Mouse (Mus musculus) ovary, postnatal 10 days (tissue): ENCODE results near the gene Tbc1d1.

ENCODE experiments used
- DNase-seq: peaks from one replicate; pipeline ENCODE4 v3.0.0; 2022; ENCODE audit warnings: low spot score

The Tbc1d1 gene

GRCm38 (mm10) chr5:64238894-64239652, 83.0 kb downstream of the Tbc1d1 start:
- no peak for DNase-seq

GRCm38 (mm10) chr5:64240941-64241682, 85.0 kb downstream of the Tbc1d1 start:
- no peak for DNase-seq

GRCm38 (mm10) chr5:64241867-64242266, 85.8 kb downstream of the Tbc1d1 start:
- DNase-seq, result no peak

DNA sequence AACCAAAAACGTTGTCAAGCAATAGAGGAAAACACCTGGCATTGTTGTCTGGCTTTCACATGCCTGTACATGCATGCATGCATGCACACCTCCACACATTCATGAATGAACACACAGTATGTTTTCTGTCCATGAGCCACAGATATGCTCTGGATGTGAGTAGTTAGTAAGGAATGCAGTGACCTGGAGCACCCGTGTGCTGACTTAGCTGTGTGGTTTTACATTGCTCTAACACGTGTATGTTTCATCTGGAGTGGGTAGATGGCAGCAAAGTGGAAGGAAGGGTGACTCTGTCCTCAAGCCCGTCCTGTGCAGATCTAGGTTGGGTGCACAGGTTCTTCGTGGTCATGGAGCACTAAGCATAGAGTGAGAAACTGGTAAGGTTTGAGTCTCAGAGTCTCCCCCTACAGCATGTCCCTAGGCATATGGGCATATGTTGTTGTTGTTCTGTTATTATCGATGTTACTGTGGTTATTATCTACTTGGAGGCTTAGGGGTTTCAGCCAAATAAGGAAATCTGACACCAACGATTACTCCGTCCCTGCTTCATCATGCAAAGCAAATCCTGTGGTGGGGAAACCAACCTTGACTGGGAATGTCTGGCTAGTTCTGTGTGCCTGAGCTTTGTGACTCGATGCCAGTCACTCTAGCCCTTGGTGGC, 86.8 kb downstream of the Tbc1d1 start:
- no peak for DNase-seq

DNA sequence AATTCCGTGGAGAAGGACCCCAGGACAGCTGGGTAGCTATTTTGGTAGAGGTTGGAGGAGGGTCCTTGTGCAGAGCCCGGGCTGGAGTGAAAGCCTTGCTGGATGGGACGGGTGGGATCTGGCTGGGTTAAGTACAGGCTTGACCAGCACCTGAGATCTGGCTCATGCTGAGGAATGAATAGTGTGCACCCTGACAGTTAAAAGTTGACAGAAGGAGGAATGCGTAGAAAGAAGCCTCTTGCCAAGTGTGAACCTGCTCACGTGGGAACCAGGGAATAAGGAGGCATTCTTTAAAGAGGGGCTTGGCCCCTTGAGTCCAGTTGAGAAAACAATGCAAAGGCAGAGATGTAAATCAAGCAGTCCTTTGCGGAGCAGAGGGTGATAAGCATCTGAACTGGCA, 87.6 kb downstream of the Tbc1d1 start:
- DNase-seq, result no peak

- no peak for DNase-seq
These were observed 88.2 kb downstream of the Tbc1d1 start for GRCm38 (mm10) chr5:64244283-64244682.

GRCm38 (mm10) chr5:64244745-64245144, 88.6 kb downstream of the Tbc1d1 start:
- no peak for DNase-seq

DNA sequence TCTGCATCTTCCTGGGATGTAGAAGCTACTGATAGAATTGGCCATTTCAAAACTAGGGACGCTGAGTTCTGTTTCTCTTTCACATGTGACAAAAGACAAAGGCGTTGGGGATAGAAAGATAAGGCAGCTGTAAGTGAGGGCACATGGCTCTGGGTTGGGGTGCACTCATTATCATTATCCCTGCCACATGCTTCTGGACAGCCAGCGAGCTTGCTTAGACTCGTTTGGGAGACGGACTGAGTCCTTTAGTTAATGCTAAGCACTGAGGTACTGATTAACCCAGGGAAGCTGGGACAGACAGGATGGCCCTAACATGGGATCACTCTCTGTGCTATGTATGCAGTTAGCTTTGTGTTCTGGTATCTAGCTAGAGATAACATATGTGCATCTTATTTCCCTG, 95.3 kb downstream of the Tbc1d1 start:
- no peak for DNase-seq

DNA sequence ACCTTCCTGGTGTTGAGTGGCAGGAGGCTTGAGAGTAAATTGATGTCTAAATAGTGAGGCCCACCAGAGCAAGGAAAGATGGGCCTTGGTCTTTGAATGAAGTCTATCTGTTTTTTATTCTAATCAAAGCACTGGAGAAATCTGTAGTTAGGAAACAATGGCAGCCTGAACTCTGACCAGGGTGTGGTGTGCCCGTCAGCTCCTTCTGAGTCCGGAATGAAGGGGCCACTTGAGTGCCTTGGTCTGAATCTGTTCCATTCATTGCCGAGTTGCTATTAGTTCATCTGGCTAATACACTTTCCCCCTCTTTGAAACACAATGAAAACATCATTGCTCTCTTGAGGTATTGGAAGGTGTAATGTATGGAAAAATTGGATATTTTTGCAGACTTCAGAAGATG, 98.2 kb downstream of the Tbc1d1 start:
- no peak for DNase-seq

DNA sequence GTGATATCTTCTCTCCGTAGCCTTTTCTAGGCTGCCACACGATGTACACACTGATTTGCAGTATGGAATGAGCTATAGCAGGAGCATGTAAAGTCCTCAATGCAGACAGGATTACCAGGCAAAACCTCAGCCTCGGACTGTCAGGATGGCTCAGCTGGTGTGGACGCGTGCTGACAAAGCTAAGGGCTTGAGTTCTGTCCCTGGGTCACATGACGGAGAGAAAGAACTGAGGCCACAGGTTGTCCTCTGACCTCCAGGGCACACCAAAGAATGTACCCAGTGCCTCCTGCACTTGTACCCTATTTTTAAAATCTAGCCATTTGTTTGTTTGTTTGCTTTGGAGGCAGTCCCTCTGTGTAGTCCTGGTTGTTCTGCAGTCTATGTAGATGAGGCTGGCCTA, 98.9 kb downstream of the Tbc1d1 start:
- DNase-seq, result no peak

GRCm38 (mm10) chr5:64263348-64263747, 107.2 kb downstream of the Tbc1d1 start:
- DNase-seq, result no peak

- no peak for DNase-seq
These were observed 107.9 kb downstream of the Tbc1d1 start for GRCm38 (mm10) chr5:64263898-64264478.

DNA sequence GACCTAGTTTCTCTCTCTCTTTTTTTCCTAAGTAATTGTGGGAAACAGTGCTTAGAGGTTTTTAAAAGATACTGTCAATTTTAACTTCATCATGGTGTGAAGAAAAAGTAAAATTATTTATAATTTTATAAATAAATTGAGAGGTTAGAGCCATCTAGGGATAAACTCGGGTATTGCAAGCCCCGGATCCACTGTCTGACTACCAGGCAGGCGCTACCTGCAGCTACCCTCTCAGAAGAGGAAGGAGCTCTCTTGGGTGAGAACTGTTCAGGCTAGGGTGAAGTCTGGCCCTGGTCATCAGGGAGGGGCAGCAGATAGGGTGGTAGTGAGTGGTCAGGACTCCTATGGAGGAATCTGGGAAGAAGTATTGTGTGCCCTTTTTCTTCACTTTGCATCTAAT, 109.0 kb downstream of the Tbc1d1 start:
- no peak for DNase-seq

DNA sequence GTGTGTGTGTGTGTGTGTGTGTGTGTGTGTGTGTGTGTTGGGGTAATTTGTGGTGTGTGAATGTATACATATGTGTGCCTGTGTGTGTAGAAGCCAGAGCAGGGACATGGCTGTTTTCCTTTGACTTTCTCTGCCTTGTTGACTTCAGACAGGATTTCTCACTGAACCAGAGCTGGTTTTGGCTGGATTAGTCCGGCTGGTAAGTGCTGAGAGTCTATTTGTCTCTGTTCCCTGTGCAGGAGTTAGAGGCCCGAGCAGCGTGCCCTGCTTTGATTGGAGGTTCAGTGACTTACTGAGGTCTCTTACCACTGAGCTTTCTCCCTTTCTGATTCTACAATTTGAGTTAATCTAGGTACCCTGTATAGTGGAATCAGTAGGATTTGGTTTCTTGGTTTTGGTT, 109.8 kb downstream of the Tbc1d1 start:
- DNase-seq, result no peak

DNA sequence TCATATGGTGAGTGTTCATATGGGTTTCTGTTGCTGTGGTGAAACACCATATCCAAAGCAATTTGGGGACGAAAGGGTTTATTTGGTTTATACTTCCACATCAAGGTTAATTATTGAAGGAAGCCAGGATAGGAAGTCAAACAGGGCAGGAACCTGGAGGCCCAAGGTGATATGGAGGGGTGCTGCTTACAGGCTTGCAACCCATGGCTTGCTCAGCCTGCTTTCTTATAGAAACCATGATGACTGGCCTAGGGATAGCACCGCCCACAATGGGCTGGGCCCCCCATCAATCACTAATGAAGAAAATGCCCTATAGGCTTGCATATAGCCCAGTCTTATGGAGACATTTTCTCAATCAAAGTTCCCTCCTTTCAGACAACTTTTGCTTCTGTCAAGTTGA, 110.4 kb downstream of the Tbc1d1 start:
- no peak for DNase-seq

- no peak for DNase-seq
These were observed 111.2 kb downstream of the Tbc1d1 start for GRCm38 (mm10) chr5:64267279-64267678.

DNA sequence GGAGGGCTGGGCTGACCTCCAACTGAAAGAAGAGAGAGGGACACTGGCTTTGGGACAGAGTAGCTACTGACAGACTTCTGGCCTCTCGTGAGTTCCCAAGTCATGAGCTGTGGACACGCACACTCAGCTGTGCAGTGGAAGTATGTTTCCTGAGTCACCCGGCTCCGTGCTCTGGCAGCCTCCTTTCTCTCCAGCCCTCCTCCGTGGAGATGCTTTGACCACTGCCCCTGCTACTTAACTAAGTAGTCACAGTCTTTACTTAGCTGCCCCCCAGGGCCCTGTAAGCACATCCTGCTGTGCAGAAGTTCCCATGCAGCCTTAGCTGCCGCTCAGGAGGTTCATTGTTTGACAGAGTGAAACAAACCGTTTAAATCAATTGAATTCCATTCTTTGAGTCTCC, 113.6 kb downstream of the Tbc1d1 start:
- no peak for DNase-seq

- no peak for DNase-seq
These were observed 117.4 kb downstream of the Tbc1d1 start for GRCm38 (mm10) chr5:64273517-64273916.

DNA sequence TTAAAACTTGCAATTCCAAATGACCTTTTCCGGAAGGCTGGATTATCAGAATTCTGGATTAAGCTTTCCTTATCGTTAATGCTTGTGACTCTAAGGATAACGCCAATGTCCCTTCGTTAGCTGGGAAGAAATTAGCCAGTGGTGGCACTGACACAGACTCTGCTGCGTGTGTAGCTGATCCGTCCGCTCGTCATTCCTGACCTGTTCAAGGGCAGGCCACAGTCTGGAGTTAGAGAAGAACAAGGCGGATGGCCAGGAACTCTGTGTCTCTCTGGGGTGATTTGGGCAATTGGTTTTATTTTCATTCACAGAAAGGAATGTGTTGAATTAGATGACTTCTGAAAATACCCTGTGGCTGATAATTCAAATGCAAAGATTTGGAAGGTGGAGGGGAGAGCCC, 118.2 kb downstream of the Tbc1d1 start:
- no peak for DNase-seq

GRCm38 (mm10) chr5:64274738-64275451, 118.8 kb downstream of the Tbc1d1 start:
- no peak for DNase-seq

DNA sequence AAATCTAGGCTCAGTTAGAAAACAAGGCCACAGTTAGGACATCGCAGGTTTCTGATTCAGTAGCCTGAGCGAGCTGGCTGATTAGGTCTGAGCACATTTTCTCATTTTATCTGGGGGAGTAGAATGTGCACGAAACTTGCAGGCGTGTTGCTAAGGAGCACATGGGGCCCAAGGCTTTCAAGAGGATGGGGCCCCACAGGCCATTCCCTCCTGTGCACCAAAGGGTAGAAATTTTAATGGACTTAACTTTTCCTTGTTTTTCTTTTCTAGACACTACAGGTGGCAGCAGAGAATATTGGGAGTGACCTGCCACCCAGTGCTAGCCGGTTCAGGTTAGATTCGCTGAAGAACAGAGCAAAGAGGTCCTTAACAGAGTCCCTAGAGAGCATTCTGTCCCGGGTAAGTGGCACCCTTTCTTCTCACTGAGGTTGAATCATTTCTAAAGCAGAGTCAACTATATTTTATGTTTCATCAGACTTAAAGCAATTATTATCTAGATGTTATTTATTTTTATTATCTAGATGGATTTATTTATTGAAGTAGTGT, 121.6 kb downstream of the Tbc1d1 start:
- DNase-seq, result no peak

DNA sequence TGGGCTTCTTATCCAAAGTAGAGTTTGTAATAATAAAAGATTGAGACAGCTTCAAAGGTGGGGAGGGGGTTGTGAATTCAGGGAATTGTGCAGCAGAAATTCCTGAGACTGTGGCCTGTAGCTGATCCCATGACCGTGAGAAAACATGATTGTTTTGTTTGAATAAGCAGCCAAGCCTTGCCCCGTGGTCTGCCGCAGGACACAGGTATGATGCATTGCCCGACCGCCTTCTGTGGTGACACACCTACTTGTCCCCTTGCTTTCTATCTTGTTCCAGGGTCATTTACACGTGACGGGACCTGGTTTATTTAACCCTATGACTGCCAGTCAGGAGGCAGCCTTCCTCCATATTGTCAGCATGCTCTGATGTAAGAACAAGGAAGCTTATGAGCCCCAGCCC, 123.6 kb downstream of the Tbc1d1 start:
- DNase-seq, result no peak
